Mouse (Mus musculus): Measurements from ENCODE around the gene Nfia. TPM values are rescaled to one million over a fixed set of nuclear protein-coding genes. Genes with fewer than 3 reads are reported as not detected.

Nfia gene
- polyA plus RNA-seq, 1 experiment from 2014 or later = 27.6 TPM

- H3K9ac ChIP-seq (ENCODE audit: low read length) = no peak overlapping the region
- peaks cover 31% of the 10 kb centered on the region for H3K4me1 ChIP-seq (ENCODE audit: control insufficient read depth, insufficient read depth, low read length)
- H3K27ac ChIP-seq (replicated peaks; ENCODE audit: low read depth, low read length) = peak overlapping the region; percentile 94; the same call in 1 of the 2 replicates
- H3K27me3 ChIP-seq (ENCODE audit: control insufficient read depth, insufficient read depth, low read length) = no peaks in the 10 kb centered on the region
- H3K4me3 ChIP-seq (ENCODE audit: low read depth, low read length) = no peak overlapping the region
- DNase-seq (ENCODE audit: low spot score) (no peak), ATAC-seq (ENCODE audit: insufficient number of reproducible peaks, low FRiP score, low TSS enrichment, low read depth) (no peak)
- H3K36me3 ChIP-seq (ENCODE audit: control insufficient read depth, insufficient read depth, low read length) = no peaks in the 10 kb centered on the region
- 83% methylated on average over 4 of the region's 4 CpGs for WGBS
- no peaks in the 10 kb centered on the region for H3K9me3 ChIP-seq (ENCODE audit: control insufficient read depth, low read length)
- no peak overlapping the region for H3K4me2 ChIP-seq (ENCODE audit: low read depth, severe bottlenecking)
These were observed 337.4 kb downstream of the Nfia start for GRCm38 (mm10) chr4:98109911-98110310.

- Histone ChIP-seq H3K4me1 (ENCODE audit: control insufficient read depth, insufficient read depth, low read length) (peaks cover 8% of the 10 kb centered on the region), H3K27ac (replicated peaks; ENCODE audit: low read depth, low read length) (no peak overlapping the region), H3K36me3 (ENCODE audit: control insufficient read depth, insufficient read depth, low read length) (no peaks in the 10 kb centered on the region), H3K9me3 (ENCODE audit: control insufficient read depth, low read length) (no peaks in the 10 kb centered on the region), H3K27me3 (ENCODE audit: control insufficient read depth, insufficient read depth, low read length) (no peaks in the 10 kb centered on the region), H3K4me3 (ENCODE audit: low read depth, low read length) (no peak overlapping the region), H3K9ac (ENCODE audit: low read length) (no peak overlapping the region), H3K4me2 (ENCODE audit: low read depth, severe bottlenecking) (no peak overlapping the region)
- DNase-seq (ENCODE audit: low spot score) (no peak), ATAC-seq (ENCODE audit: insufficient number of reproducible peaks, low FRiP score, low TSS enrichment, low read depth) (no peak)
- 82% methylated on average over 10 of the region's 10 CpGs for WGBS
These were observed 340.9 kb downstream of the Nfia start for GRCm38 (mm10) chr4:98113289-98114024.

DNA sequence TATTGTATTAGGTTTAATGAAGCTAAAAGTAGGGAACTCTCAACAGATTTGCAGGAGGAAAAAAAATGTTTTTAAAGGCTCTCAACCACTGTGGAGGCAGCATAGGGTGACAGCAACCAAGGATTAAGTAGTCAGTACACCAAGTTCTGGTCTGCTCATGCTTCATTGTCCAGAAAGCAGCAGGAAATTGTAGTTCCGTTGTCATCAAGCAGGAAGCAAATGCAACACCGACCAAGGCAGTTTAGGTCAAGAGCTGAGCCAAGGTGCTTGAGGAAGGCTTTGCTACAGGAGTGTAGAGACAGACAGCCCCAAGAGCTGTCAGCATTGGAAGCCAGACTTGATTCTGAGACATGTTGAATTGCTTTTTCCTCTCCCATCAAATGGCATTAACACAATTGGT lies 342.4 kb downstream of the Nfia start:
- 78% methylated on average over 2 of the region's 2 CpGs for WGBS
- H3K4me3 ChIP-seq (ENCODE audit: low read depth, low read length) = no peak overlapping the region
- no peak for DNase-seq (ENCODE audit: low spot score)
- ATAC-seq (ENCODE audit: insufficient number of reproducible peaks, low FRiP score, low TSS enrichment, low read depth) = no peak
- H3K9ac ChIP-seq (ENCODE audit: low read length) = no peak overlapping the region
- peaks cover 9% of the 10 kb centered on the region for H3K4me1 ChIP-seq (ENCODE audit: control insufficient read depth, insufficient read depth, low read length)
- no peaks in the 10 kb centered on the region for H3K27me3 ChIP-seq (ENCODE audit: control insufficient read depth, insufficient read depth, low read length)
- H3K4me2 ChIP-seq (ENCODE audit: low read depth, severe bottlenecking) = no peak overlapping the region
- no peaks in the 10 kb centered on the region for H3K36me3 ChIP-seq (ENCODE audit: control insufficient read depth, insufficient read depth, low read length)
- H3K27ac ChIP-seq (replicated peaks; ENCODE audit: low read depth, low read length) = no peak overlapping the region
- H3K9me3 ChIP-seq (ENCODE audit: control insufficient read depth, low read length) = no peaks in the 10 kb centered on the region

GRCm38 (mm10) chr4:98115401-98115800 lies 342.9 kb downstream of the Nfia start:
- peaks cover 9% of the 10 kb centered on the region for H3K4me1 ChIP-seq (ENCODE audit: control insufficient read depth, insufficient read depth, low read length)
- DNase-seq (ENCODE audit: low spot score) = no peak
- H3K4me3 ChIP-seq (ENCODE audit: low read depth, low read length) = no peak overlapping the region
- H3K27ac ChIP-seq (replicated peaks; ENCODE audit: low read depth, low read length) = no peak overlapping the region
- no peaks in the 10 kb centered on the region for H3K9me3 ChIP-seq (ENCODE audit: control insufficient read depth, low read length)
- 87% methylated on average over 4 of the region's 4 CpGs for WGBS
- ATAC-seq (ENCODE audit: insufficient number of reproducible peaks, low FRiP score, low TSS enrichment, low read depth) = no peak
- no peak overlapping the region for H3K4me2 ChIP-seq (ENCODE audit: low read depth, severe bottlenecking)
- no peaks in the 10 kb centered on the region for H3K36me3 ChIP-seq (ENCODE audit: control insufficient read depth, insufficient read depth, low read length)
- no peak overlapping the region for H3K9ac ChIP-seq (ENCODE audit: low read length)
- H3K27me3 ChIP-seq (ENCODE audit: control insufficient read depth, insufficient read depth, low read length) = no peaks in the 10 kb centered on the region

GRCm38 (mm10) chr4:98116046-98116445 lies 343.5 kb downstream of the Nfia start:
- Histone ChIP-seq H3K36me3 (ENCODE audit: control insufficient read depth, insufficient read depth, low read length) (no peaks in the 10 kb centered on the region), H3K27ac (replicated peaks; ENCODE audit: low read depth, low read length) (no peak overlapping the region), H3K9ac (ENCODE audit: low read length) (no peak overlapping the region), H3K27me3 (ENCODE audit: control insufficient read depth, insufficient read depth, low read length) (no peaks in the 10 kb centered on the region), H3K4me3 (ENCODE audit: low read depth, low read length) (no peak overlapping the region), H3K4me2 (ENCODE audit: low read depth, severe bottlenecking) (no peak overlapping the region), H3K4me1 (ENCODE audit: control insufficient read depth, insufficient read depth, low read length) (peaks cover 9% of the 10 kb centered on the region), H3K9me3 (ENCODE audit: control insufficient read depth, low read length) (no peaks in the 10 kb centered on the region)
- ATAC-seq (ENCODE audit: insufficient number of reproducible peaks, low FRiP score, low TSS enrichment, low read depth) (no peak), DNase-seq (ENCODE audit: low spot score) (no peak)
- 92% methylated on average over 7 of the region's 7 CpGs for WGBS

DNA sequence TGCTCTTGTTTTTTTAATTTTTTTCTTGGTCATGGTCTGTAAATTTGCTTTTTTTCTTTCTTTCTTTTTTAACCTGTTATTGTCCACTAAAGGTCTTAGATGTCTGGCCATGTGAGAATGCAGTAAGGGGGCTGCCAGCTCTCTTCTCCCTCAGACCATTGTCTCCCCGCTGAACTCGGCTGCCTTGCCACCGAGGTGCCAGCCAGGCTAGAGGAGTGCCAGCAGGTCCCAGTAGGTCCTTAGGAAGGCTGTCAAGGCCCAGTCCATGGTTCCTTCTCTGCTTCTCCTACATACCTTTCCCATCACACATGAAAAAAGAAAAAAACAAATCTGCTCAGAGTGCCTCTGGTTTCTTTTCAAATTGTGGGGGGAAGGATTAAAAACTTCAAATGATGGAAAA lies 345.6 kb downstream of the Nfia start:
- Histone ChIP-seq H3K36me3 (ENCODE audit: control insufficient read depth, insufficient read depth, low read length) (no peaks in the 10 kb centered on the region), H3K27me3 (ENCODE audit: control insufficient read depth, insufficient read depth, low read length) (no peaks in the 10 kb centered on the region), H3K4me2 (ENCODE audit: low read depth, severe bottlenecking) (no peak overlapping the region), H3K9ac (ENCODE audit: low read length) (no peak overlapping the region), H3K9me3 (ENCODE audit: control insufficient read depth, low read length) (no peaks in the 10 kb centered on the region), H3K4me3 (ENCODE audit: low read depth, low read length) (no peak overlapping the region), H3K27ac (replicated peaks; ENCODE audit: low read depth, low read length) (peak overlapping the region; percentile 54), H3K4me1 (ENCODE audit: control insufficient read depth, insufficient read depth, low read length) (peaks cover 9% of the 10 kb centered on the region)
- no peak for ATAC-seq (ENCODE audit: insufficient number of reproducible peaks, low FRiP score, low TSS enrichment, low read depth)
- 67% methylated on average over 3 of the region's 3 CpGs for WGBS
- DNase-seq (ENCODE audit: low spot score) = no peak

DNA sequence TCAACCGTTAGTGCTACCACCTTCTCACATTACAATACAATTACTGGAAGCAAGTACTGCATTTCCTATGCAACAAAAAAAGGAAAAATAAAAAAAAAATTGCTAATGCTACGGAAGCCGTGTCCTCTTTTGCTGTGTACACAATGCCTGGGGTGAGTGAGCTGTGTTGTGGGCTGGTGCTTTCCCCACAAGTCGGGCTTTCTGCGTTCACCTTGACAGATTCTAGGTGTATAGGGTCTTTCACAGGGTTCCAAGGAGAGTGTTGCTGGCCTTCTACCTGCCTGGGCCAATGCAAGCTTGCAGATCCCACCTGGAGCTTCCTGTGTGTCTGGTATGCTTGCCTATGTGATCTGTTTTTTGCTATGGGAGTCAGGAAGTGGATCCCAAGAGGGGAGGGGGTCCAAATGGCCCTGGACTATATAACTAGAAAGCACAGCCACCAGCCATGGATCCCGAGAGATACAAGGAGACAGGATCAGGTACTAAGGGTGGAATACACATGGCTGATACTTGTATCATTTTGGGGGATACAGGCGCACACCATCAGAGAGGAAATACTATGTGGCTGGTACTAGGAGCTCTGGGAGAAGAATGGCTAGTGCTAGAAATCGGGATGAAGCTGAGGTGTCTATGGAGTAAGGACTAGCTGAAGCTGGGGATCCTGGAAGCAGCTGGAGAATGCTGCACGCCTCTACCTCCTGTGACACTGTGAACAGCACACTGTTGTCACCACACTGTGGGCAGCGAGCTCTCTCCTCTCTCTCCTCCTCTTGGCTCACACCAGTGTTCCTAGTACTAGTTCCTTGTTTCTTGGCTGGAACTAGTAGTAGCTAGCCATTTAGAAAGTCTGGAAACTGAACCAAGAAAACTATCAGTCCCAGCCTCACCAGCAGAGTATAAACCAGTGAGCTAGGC lies 346.5 kb downstream of the Nfia start:
- Histone ChIP-seq H3K27ac (replicated peaks; ENCODE audit: low read depth, low read length) (no peak overlapping the region), H3K27me3 (ENCODE audit: control insufficient read depth, insufficient read depth, low read length) (no peaks in the 10 kb centered on the region), H3K36me3 (ENCODE audit: control insufficient read depth, insufficient read depth, low read length) (no peaks in the 10 kb centered on the region), H3K9ac (ENCODE audit: low read length) (no peak overlapping the region), H3K4me1 (ENCODE audit: control insufficient read depth, insufficient read depth, low read length) (peaks cover 9% of the 10 kb centered on the region), H3K9me3 (ENCODE audit: control insufficient read depth, low read length) (no peaks in the 10 kb centered on the region), H3K4me2 (ENCODE audit: low read depth, severe bottlenecking) (no peak overlapping the region), H3K4me3 (ENCODE audit: low read depth, low read length) (no peak overlapping the region)
- no peak for DNase-seq (ENCODE audit: low spot score)
- WGBS = 69% methylated on average over 10 of the region's 10 CpGs
- no peak for ATAC-seq (ENCODE audit: insufficient number of reproducible peaks, low FRiP score, low TSS enrichment, low read depth)

- Histone ChIP-seq H3K4me1 (ENCODE audit: control insufficient read depth, insufficient read depth, low read length) (peaks cover 9% of the 10 kb centered on the region), H3K27ac (replicated peaks; ENCODE audit: low read depth, low read length) (no peak overlapping the region), H3K36me3 (ENCODE audit: control insufficient read depth, insufficient read depth, low read length) (no peaks in the 10 kb centered on the region), H3K27me3 (ENCODE audit: control insufficient read depth, insufficient read depth, low read length) (no peaks in the 10 kb centered on the region), H3K4me3 (ENCODE audit: low read depth, low read length) (no peak overlapping the region), H3K9me3 (ENCODE audit: control insufficient read depth, low read length) (no peaks in the 10 kb centered on the region), H3K9ac (ENCODE audit: low read length) (no peak overlapping the region), H3K4me2 (ENCODE audit: low read depth, severe bottlenecking) (no peak overlapping the region)
- WGBS = 63% methylated on average over 3 of the region's 3 CpGs
- no peak for DNase-seq (ENCODE audit: low spot score)
- ATAC-seq (ENCODE audit: insufficient number of reproducible peaks, low FRiP score, low TSS enrichment, low read depth) = no peak
These were observed 347.5 kb downstream of the Nfia start for GRCm38 (mm10) chr4:98119949-98120531.

Measured in limb, embryonic 11.5 days (tissue).